Mouse (Mus musculus) MEL (cell line): Measurements from ENCODE around the gene Dnm1. TPM values are rescaled to one million over a fixed set of nuclear protein-coding genes. Genes with fewer than 3 reads are reported as not detected.

Experiments used
- DNase-seq: peaks from one replicate; pipeline ENCODE4 v3.0.0; 2011; ENCODE audit warnings: low read depth, low spot score
- H3K27ac ChIP-seq: 2 replicates; pipeline ENCODE4 v1.5.1; 2012; ENCODE audit warnings: low read depth, mild to moderate bottlenecking, control low read depth, low read length, moderate library complexity; ENCODE audit not compliant: control insufficient read depth
- H3K27me3 ChIP-seq, 2 experiments: fragments of 150-350 bp in 1 of 2; sonication (generic) in 1 of 2; 2 replicates each; pipeline ENCODE4 v1.6.1; 2012; ENCODE audit warnings: low read length in 2 of 2, mild to moderate bottlenecking in 2 of 2, improper control_type of control experiment in 1 of 2, moderate library complexity in 1 of 2; ENCODE audit not compliant: insufficient read depth in 2 of 2, control insufficient read depth in 1 of 2
- H3K36me3 ChIP-seq, 2 experiments: 2 replicates each; pipeline ENCODE4 v1.6.1; 2012 to 2014; ENCODE audit warnings: low read length in 2 of 2, improper control_type of control experiment in 1 of 2, inconsistent platforms in 1 of 2, mild to moderate bottlenecking in 1 of 2; ENCODE audit not compliant: insufficient read depth in 2 of 2, control insufficient read depth in 1 of 2
- H3K4me1 ChIP-seq, 2 experiments: fragments of 150-350 bp in 1 of 2; sonication (generic) in 1 of 2; 2 replicates each; pipeline ENCODE4 v1.6.1; 2012; ENCODE audit warnings: low read length in 2 of 2, improper control_type of control experiment in 1 of 2, mild to moderate bottlenecking in 1 of 2; ENCODE audit not compliant: insufficient read depth in 2 of 2, control insufficient read depth in 1 of 2
- H3K4me3 ChIP-seq, 2 experiments: fragments of 150-350 bp in 1 of 2; sonication (generic) in 1 of 2; 2 replicates each; pipeline ENCODE4 v1.5.1; 2012; ENCODE audit warnings: low read depth in 2 of 2, low read length in 2 of 2, mild to moderate bottlenecking in 2 of 2, moderate library complexity in 2 of 2, control low read depth in 1 of 2, improper control_type of control experiment in 1 of 2; ENCODE audit not compliant: control insufficient read depth in 1 of 2, insufficient read depth in 1 of 2
- H3K79me2 ChIP-seq: 2 replicates; pipeline ENCODE4 v1.6.1; 2012; ENCODE audit warnings: mild to moderate bottlenecking, low read length, moderate library complexity; ENCODE audit not compliant: control insufficient read depth, poor library complexity, insufficient read depth
- H3K9ac ChIP-seq: 2 replicates; pipeline ENCODE4 v1.6.1; 2012; ENCODE audit warnings: low read depth, mild to moderate bottlenecking, control low read depth, low read length, moderate library complexity; ENCODE audit not compliant: control insufficient read depth, poor library complexity, severe bottlenecking
- H3K9me3 ChIP-seq: fragments of 150-350 bp; sonication (generic); replicated peaks from 2 replicates; pipeline ENCODE4 v1.6.1; 2012; ENCODE audit warnings: mild to moderate bottlenecking, low read length, improper control_type of control experiment, moderate library complexity; ENCODE audit not compliant: insufficient read depth
- BHLHE40 ChIP-seq: IDR thresholded peaks from 2 replicates; pipeline ENCODE4 v1.6.1; 2012; ENCODE audit warnings: low read depth, mild to moderate bottlenecking, inconsistent platforms, low read length, improper control_type of control experiment, borderline replicate concordance
- CHD1 ChIP-seq: IDR thresholded peaks from 2 replicates; pipeline ENCODE4 v1.6.1; 2012; ENCODE audit warnings: low read depth, mild to moderate bottlenecking, inconsistent platforms, low read length, improper control_type of control experiment
- CHD2 ChIP-seq: IDR thresholded peaks from 2 replicates; pipeline ENCODE4 v1.6.1; 2011; ENCODE audit warnings: low read length, improper control_type of control experiment
- CTCF ChIP-seq, 3 experiments: IDR thresholded peaks in 2 of 3; conservative IDR thresholded peaks in 1 of 3; 2 replicates each; pipeline ENCODE4 v1.5.1; 2011 to 2012; ENCODE audit warnings: low read length in 3 of 3, low read depth in 2 of 3, mild to moderate bottlenecking in 2 of 3, improper control_type of control experiment in 1 of 3, inconsistent platforms in 1 of 3, mixed read lengths in 1 of 3, moderate library complexity in 1 of 3; ENCODE audit not compliant: control insufficient read depth in 1 of 3, insufficient read depth in 1 of 3, poor library complexity in 1 of 3, severe bottlenecking in 1 of 3
- ELF1 ChIP-seq: IDR thresholded peaks from 2 replicates; pipeline ENCODE4 v1.6.1; 2014; ENCODE audit warnings: low read depth, mild to moderate bottlenecking, inconsistent platforms, low read length, improper control_type of control experiment, moderate library complexity
- GATA1 ChIP-seq: IDR thresholded peaks from 2 replicates; pipeline ENCODE4 v1.6.1; 2011; ENCODE audit warnings: low read depth, low read length, improper control_type of control experiment
- KAT2A ChIP-seq: conservative IDR thresholded peaks from 2 replicates; pipeline ENCODE4 v1.6.1; 2012; ENCODE audit warnings: low read depth, low read length, improper control_type of control experiment, inconsistent platforms
- MAX ChIP-seq: IDR thresholded peaks from 2 replicates; pipeline ENCODE4 v1.6.1; 2011; ENCODE audit warnings: low read length, improper control_type of control experiment
- MXI1 ChIP-seq: IDR thresholded peaks from 2 replicates; pipeline ENCODE4 v1.6.1; 2011; ENCODE audit warnings: mild to moderate bottlenecking, low read depth, low read length, improper control_type of control experiment
- MYB ChIP-seq: IDR thresholded peaks from 2 replicates; pipeline ENCODE4 v1.6.1; 2011; ENCODE audit warnings: mild to moderate bottlenecking, low read depth, low read length, improper control_type of control experiment
- MYC ChIP-seq: IDR thresholded peaks from 2 replicates; pipeline ENCODE4 v1.6.1; 2011; ENCODE audit warnings: low read depth, mild to moderate bottlenecking, low read length, improper control_type of control experiment, moderate library complexity
- NRF1 ChIP-seq: IDR thresholded peaks from 2 replicates; pipeline ENCODE4 v1.6.1; 2014; ENCODE audit warnings: low read depth, mild to moderate bottlenecking, inconsistent platforms, low read length, improper control_type of control experiment, moderate library complexity; ENCODE audit not compliant: poor library complexity, insufficient read depth, severe bottlenecking
- POLR2A ChIP-seq, 2 experiments: IDR thresholded peaks; 2 replicates each; pipeline ENCODE4 v1.6.1; 2011 to 2012; ENCODE audit warnings: low read length in 2 of 2, mild to moderate bottlenecking in 2 of 2, control low read depth in 1 of 2, improper control_type of control experiment in 1 of 2, low read depth in 1 of 2, moderate library complexity in 1 of 2; ENCODE audit not compliant: control insufficient read depth in 1 of 2, insufficient read depth in 1 of 2, poor library complexity in 1 of 2
- POLR2AphosphoS2 ChIP-seq: IDR thresholded peaks from 2 replicates; pipeline ENCODE4 v1.6.1; 2011; ENCODE audit warnings: low read length, improper control_type of control experiment
- POLR2AphosphoS5 ChIP-seq: IDR thresholded peaks from 2 replicates; pipeline ENCODE4 v1.6.1; 2012; ENCODE audit warnings: low read depth, borderline replicate concordance, mild to moderate bottlenecking, inconsistent platforms, low read length, moderate library complexity, mixed read lengths
- RCOR1 ChIP-seq: IDR thresholded peaks from 2 replicates; pipeline ENCODE4 v1.6.1; 2012; ENCODE audit warnings: low read depth, mild to moderate bottlenecking, inconsistent platforms, low read length, improper control_type of control experiment
- SIN3A ChIP-seq: IDR thresholded peaks from 2 replicates; pipeline ENCODE4 v1.6.1; 2012; ENCODE audit warnings: low read length, improper control_type of control experiment, inconsistent platforms
- TAL1 ChIP-seq: IDR thresholded peaks from 2 replicates; pipeline ENCODE4 v1.6.1; 2012; ENCODE audit warnings: mild to moderate bottlenecking, inconsistent platforms, low read length, moderate library complexity, mixed read lengths
- TBP ChIP-seq: IDR thresholded peaks from 2 replicates; pipeline ENCODE4 v1.8.0; 2011; ENCODE audit warnings: low read depth, low read length, improper control_type of control experiment
- TCF12 ChIP-seq: IDR thresholded peaks from 2 replicates; pipeline ENCODE4 v1.6.1; 2014; ENCODE audit warnings: low read depth, mild to moderate bottlenecking, inconsistent platforms, low read length, improper control_type of control experiment, moderate library complexity
- UBTF ChIP-seq: IDR thresholded peaks from 2 replicates; pipeline ENCODE4 v1.6.1; 2012; ENCODE audit warnings: low read depth, mild to moderate bottlenecking, inconsistent platforms, low read length, improper control_type of control experiment, moderate library complexity, borderline replicate concordance; ENCODE audit not compliant: insufficient read depth
- ZC3H11A ChIP-seq: IDR thresholded peaks from 2 replicates; pipeline ENCODE4 v1.6.1; 2012; ENCODE audit warnings: low read depth, mild to moderate bottlenecking, inconsistent platforms, low read length, improper control_type of control experiment
- ZKSCAN1 ChIP-seq: IDR thresholded peaks from 2 replicates; pipeline ENCODE4 v1.6.1; 2012; ENCODE audit warnings: low read depth, mild to moderate bottlenecking, inconsistent platforms, low read length, improper control_type of control experiment, moderate library complexity
- ZMIZ1 ChIP-seq: IDR thresholded peaks from 2 replicates; pipeline ENCODE4 v1.6.1; 2012; ENCODE audit warnings: low read depth, mild to moderate bottlenecking, inconsistent platforms, low read length, improper control_type of control experiment, moderate library complexity
- polyA plus RNA-seq, 2 experiments: library from polyadenylated mRNA; stranded (reverse) in 1 of 2; unstranded in 1 of 2; fragments of >175 nt in 1 of 2; fragments of >200 nt in 1 of 2; gene quantifications; 2 replicates each; pipeline versions ENCODE4 v1.2.1 to v1.2.4; 2012; ENCODE audit warnings: low replicate concordance in 2 of 2, low read depth in 1 of 2; ENCODE audit not compliant: insufficient read length in 2 of 2, insufficient read depth in 1 of 2, missing spikeins in 1 of 2
- total RNA-seq: library from RNA; depleted of rRNA; stranded (reverse); fragments of 300-350 nt; gene quantifications from 2 replicates; pipeline ENCODE4 v1.2.3, GENCODE M21; 2012

The Dnm1 gene
- total and polyA plus RNA-seq, 3 experiments, result 0.42 to 5.0 TPM; not detected in 1

DNA sequence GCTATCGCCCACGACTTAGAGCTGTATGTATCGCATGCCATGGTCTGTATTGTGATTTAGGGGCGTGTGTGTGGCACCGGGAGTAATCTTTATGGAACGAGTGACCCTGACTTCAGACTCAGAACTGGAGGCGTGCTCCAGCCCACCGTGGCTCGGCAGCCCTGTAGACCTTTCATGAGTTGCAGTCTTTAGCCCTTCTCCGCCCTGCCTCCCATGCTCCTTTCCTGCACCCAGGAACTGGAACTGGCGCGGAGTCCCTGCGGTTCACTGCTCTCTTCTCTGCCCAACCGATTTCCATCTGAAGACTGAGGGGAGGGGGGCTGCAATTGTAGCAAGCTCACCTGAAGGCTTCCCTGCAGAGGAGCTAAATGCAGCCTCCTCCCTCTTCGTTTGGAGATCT is 43.6 kb upstream of the Dnm1 start:
- Histone ChIP-seq H3K9me3 (no peaks in the 10 kb centered on the region), H3K9ac (peak overlapping the region; percentile 92), H3K27me3 (no peaks in the 10 kb centered on the region), H3K27ac (peak overlapping the region; percentile 36), H3K4me1 (peaks cover 0 to 7% of the 10 kb centered on the region in 2 experiments; a peak in 1 of 4 replicates), H3K36me3 (no peaks in the 10 kb centered on the region), H3K79me2 (peaks cover 10% of the 10 kb centered on the region), H3K4me3 (peak overlapping the region; percentile 74 to 83)
- TF ChIP-seq POLR2AphosphoS2 (no peak), CHD2 (no peak), MAX (no peak), TBP (no peak), ZMIZ1 (no peak), GATA1 (no peak), POLR2AphosphoS5 (no peak), TCF12 (no peak), MYB (no peak), CHD1 (no peak; the same call in 1 of the 2 replicates), ELF1 (no peak), NRF1 (no peak), ZC3H11A (no peak), MYC (no peak), CTCF (IDR thresholded peaks at IDR 0.05 in 2 of 3, conservative IDR thresholded peaks at IDR 0.05 in 1 of 3; ENCODE audit: control insufficient read depth in 1 of 3, insufficient read depth in 1 of 3, low read depth in 2 of 3, low read length in 3 of 3, poor library complexity in 1 of 3, severe bottlenecking in 1 of 3) (no peak)
- DNase-seq, result no peak

DNA sequence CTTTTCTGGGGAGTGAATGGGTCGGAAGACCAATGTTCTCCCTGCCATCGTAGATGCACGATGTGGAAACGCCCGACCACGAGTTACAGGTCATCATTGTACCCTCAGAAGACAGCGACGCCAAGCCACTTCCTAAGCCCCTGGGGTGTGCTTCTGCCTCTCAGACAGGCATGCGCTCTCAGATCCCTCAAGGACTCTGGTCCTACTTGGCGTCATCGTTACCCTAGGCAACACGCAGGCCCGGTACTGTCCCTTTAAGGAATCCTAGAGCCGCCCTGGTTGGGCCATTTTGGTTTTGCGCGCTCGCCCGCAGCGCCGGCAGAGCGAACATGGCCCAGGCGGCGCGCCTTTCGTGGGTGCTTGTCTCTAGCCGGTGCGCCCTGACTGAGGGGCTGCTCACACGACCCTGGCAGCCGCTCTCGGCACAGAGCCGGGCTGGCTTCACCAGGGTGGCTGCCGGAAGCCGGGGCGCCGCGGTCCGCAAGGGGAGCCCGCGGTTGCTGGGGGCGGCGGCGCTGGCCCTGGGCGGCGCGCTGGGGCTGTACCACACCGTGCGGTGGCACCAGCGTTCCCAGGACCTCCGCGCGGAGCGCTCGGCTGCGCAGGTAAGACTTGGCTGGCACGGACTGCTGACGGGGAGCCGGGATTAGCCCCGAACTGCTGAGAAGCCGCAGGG is 42.9 kb upstream of the Dnm1 start:
- peaks cover 0 to 7% of the 10 kb centered on the region in 2 experiments; a peak in 1 of 4 replicates for H3K4me1 ChIP-seq
- no peak for TF ChIP-seq GATA1
- no peak; the same call in 1 of the 2 replicates for TF ChIP-seq ELF1
- no peak for TF ChIP-seq ZKSCAN1
- TF ChIP-seq RCOR1, result no peak
- no peak for TF ChIP-seq TAL1
- no peak for TF ChIP-seq BHLHE40
- TF ChIP-seq KAT2A, result no peak
- TF ChIP-seq UBTF, result 0 out of 2 replicates have a peak, but pooled peaks have one; percentile 34
- peak in 1 of 2 experiments; percentile 42; a peak in 2 of 4 replicates for TF ChIP-seq POLR2A (IDR thresholded peaks at IDR 0.05; ENCODE audit: control insufficient read depth in 1 of 2, insufficient read depth in 1 of 2, low read depth in 1 of 2, low read length in 2 of 2, poor library complexity in 1 of 2)
- TF ChIP-seq MXI1, result peak; percentile 82
- peak; percentile 71 for TF ChIP-seq NRF1
- no peak for TF ChIP-seq TBP
- TF ChIP-seq SIN3A, result peak; percentile 92
- no peaks in the 10 kb centered on the region for H3K27me3 ChIP-seq
- DNase-seq, result peak; percentile 97
- peaks cover 10% of the 10 kb centered on the region for H3K79me2 ChIP-seq
- H3K36me3 ChIP-seq, result no peaks in the 10 kb centered on the region
- peak overlapping the region; percentile 87 for H3K27ac ChIP-seq
- H3K4me3 ChIP-seq, result peak overlapping the region; percentile 74 to 83
- H3K9me3 ChIP-seq, result no peaks in the 10 kb centered on the region
- peak overlapping the region; percentile 92 for H3K9ac ChIP-seq
